Mouse (Mus musculus): ENCODE data around the gene Limd1.

Limd1 gene

DNA sequence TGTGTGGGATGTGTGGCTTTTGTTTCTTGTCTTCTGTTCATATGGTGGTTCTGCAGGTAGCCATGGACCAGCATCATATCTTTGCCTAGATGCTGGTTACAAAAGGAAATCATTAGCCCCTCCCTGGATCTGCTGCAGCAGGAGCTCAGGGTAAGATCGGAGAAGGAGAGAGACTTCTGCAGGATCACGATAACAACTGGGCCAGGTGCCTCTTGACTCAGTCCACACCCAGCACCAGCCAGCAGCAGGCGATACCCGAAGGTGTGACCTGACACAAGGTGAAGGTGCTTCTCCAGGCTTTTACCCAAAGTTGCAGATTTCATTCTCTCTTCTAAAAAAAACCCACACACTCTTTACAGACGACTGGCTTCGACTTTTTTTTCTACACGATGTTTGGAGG is 2.6 kb downstream of the Limd1 start:
- no peak for DNase-seq (ENCODE audit: low spot score)

DNA sequence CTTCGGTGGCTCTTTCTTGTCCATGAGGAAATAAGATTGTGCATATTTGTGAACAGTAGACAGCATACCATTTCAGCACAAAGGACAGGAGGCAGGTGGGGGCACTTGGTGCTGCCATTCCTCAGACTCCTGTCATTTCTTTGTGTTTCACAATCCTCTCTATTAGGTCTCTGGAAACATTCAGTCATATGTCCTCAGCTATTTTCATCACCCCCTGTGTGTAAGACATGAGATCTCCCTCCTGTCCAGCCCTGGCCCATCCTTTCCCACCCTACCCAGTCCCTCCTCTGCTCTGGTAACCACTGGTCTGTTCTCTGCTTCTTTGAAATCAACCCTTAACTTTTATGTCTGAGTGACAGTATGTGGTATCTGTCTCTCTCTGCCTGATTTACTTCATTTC is 5.1 kb downstream of the Limd1 start:
- DNase-seq (ENCODE audit: low spot score): no peak

DNA sequence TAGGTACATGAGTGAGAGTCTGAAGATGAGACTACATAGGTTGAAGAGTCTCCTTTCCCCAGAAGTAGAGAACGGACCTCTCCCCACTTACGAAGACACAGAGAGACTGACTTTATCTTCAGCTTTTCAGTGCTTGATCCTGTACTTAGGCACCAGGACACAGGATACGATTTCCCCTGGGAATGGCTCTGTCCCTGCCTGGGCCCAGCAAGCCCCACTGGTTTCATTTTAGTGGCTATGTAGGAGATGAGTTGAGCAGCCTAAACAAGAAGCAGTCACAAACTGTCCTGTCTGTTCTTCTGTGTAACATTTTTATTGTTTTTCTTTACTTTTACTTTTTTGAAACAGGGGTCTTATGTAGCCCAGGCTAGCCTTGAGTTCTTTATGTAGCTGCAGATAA is 6.3 kb downstream of the Limd1 start:
- DNase-seq (ENCODE audit: low spot score): no peak

DNA sequence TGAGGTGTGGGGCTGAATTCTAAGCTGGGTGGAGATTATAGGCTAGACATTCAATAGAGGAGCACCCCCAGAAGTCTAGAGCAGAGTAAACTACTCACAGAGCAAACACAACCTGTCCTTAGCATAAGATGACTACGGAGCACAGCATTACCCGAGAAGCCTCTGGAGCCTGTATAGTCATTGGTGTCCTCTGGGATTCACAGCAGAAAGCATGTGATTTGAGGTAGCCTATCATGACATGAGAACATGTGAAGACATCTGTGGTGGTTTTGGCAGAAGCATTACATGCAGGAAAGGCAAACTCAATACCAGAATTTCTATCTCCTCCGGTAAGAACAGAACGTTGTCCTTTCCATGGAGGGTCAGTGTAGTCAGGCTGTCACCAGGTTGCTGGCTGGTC is 7.1 kb downstream of the Limd1 start:
- no peak for DNase-seq (ENCODE audit: low spot score)

DNA sequence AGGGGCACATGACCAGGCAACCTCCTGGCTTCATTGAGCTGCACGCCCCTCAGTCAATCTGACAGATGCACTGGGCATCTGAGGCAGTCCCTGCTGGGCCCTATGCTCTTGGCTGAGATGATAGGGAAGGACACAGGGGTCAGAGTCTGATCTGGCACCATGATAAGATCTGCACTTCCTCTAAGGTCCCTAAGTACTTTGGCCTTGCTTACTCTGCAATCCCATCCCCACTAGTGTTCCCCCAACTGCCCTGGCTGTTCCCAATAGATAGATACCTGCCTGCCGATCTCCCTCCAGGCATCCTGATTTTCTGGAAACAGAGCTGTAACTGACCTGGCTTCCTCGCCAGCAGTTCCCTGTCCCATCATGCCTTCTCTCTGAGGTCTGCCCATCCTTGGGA is 8.1 kb downstream of the Limd1 start:
- DNase-seq (ENCODE audit: low spot score): no peak

DNA sequence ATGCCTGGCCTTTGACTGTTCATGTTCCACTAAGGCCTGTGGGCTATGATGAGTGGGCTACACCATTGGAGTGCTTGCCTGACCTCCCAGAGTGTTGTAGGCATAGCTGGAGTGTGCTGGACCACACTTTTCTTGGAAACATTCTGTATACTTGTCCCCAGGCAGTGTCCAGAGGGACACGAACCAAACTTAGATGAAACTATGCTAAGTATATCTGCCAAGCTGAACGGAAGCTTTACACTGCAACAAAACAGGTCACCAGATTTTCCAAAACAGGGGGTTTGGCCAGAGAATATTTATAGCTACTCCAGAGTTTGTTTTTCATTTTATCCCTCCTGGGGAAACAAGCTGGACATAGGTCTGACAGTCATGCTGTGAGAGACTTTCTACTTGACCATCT is 10.6 kb downstream of the Limd1 start:
- DNase-seq (ENCODE audit: low spot score): no peak

DNA sequence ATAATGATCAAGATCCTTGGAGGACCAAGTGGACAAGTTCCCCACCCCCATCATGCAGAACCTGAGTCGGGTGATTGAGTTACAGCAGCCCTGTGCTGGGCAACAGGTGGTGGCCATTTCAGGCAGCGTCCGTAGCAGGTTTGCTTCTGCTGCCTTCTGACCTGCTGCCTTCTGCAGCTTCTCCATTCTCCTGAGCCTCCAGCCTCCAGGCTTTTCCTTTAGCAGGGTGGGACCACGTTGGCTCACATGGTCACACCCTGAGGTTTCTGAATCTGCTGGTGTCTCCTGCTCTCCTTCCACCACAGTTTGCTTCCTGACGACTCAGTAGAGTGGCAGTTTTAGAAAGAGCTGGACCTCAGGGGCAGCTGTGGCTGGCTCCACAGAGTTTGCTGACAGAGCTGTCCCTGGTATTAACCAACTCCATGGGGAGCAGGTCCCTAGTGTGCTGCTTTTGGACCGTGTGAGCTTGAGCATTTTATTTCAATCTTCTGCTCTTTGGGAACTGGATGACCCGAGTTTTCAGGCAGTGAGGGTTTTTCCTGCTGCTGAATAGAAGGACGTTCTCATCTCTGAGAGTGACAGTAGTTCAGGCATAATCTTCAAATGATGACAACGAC is 11.3 kb downstream of the Limd1 start:
- DNase-seq (ENCODE audit: low spot score): no peak

DNA sequence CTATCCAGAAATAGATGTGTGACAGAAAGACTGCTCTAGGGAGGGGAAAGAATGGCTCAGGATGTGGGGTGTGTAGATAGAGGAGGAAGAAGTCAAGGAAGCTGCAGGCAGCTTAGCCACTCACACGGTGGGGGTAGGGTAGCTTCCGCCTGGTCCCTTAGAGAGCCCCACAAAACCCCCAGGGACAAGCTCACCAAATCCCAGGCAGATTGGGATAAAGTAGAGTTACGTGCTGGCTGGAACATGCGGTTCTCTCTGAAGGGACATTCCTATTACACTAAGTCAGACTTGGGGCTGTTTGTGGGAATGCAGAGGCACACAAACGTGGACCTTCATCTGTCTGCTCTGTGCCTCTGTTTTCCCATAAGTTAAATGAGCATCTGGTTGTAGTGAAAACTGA is 12.4 kb downstream of the Limd1 start:
- DNase-seq (ENCODE audit: low spot score): no peak

DNA sequence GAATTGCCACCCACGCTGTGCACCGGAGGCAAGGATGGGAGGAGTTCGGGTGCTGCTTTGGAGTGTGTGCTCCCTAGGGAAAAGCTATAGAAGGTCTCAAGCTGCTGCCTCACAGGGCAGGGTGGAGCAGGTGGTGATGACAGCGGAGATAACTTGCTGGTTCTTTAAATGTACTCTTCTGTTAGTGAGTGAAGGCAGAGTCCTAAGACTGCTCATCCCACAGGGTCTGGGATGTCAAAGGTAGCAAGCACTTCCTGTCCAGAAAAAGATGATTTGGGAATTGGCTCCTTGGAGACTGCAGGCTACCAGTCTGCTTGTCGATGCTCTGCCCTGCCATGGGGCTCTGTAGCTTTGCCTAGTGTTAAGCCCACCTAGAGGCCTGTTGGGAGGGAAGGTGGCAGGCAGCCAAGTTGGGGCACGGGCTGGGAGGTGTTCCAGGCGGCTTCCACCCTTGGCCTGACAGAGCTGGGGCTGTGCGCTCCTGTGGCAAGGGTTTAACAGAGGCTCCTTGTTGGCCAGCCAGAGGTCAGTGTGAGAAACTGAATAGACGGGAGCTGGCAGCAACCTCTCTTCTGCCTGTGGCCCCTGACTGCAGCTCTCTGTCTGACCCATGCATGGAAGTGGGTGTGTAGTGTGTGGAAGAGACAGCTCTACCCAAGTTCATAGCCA is 13.5 kb downstream of the Limd1 start:
- no peak for DNase-seq (ENCODE audit: low spot score)

DNA sequence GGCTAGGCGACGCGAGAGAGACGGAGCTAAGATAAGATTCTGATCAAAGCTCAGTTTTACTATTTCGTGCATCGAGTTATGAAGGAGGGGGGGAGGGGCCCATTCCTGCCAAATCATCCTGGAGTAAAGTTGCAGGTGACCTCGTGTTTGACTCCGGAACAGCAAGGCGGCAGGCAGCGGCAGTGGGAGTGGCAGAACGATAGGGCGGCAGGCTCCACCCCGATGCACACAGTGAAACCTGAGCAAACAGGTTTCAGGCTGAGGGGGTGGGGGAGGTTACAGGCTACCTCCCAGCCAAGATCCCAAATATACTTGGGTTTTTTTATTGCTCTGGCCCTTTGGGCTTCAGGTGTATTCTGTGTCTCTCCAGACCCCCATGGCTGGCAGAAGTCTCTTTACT is 18.2 kb downstream of the Limd1 start:
- peak; percentile 63 for DNase-seq (ENCODE audit: low spot score)

DNA sequence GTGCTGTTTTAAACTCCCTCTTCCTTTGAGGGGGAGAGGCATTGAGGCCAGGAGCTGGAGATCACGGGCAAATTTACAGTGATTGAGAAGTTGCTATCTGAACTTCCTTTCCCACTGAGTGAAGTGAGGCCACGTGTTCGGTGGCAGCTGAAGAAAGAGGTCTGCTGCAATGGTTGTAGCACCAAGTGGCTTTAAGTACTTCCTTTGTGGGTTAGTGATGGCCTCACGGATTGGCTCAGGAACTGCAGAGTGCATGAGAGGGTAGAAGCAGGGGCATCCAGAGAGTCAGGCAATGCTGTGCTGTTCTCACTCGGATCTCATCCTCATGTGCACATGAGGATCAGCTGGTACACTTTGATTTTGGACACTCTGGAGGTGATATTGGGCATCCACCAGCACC is 19.4 kb downstream of the Limd1 start:
- DNase-seq (ENCODE audit: low spot score): no peak

DNA sequence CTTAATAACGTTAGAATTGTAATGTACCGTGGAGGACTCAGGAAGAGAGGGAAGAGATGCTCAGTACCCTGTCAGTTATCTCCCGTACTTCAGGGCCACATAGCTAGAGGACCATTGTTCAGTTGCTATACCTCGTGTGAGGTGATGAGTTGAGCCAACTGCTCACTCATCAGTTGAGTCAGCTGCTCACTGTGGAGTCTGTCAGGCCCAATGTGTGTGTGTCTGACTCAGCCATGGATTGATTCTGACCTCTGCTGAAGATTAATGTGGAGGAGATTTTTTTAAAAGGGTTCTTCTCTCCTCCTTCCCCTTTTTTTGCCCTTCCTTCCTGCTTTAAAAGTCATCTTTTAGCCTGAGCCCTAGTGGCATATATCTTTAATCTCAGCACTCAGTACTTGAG is 22.0 kb downstream of the Limd1 start:
- no peak for DNase-seq (ENCODE audit: low spot score)

DNA sequence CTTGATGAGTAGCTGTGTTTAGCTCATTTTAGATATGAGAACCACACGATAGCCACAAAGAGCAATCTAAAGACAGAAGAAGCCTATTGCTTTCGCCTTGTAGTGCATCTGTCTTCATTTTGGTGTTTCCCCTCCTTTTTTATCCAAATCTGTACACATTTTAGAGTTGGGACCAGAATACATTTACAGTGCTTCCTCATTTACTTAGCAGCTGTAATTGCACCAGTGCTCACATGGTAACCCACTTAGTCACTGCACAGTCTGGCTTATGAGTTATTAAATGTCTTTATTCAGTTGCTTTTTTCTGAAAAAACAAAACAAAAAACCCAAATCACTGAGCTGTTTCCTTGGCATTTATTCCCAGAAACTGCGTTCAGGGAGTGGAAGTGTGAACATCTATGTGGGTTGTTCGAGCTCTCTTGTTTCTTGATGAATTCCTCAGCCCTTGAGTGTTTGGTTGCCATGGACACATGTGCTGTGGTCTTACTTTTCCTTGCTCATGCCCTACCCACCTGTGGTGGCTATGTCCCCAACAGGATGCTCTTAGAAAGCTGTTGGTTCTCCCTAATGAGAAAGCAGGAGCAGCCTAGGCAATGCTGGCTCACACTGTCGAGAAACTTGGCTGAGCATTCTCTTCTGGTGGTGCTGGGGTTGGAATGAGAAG is 24.8 kb downstream of the Limd1 start:
- DNase-seq (ENCODE audit: low spot score): no peak

DNA sequence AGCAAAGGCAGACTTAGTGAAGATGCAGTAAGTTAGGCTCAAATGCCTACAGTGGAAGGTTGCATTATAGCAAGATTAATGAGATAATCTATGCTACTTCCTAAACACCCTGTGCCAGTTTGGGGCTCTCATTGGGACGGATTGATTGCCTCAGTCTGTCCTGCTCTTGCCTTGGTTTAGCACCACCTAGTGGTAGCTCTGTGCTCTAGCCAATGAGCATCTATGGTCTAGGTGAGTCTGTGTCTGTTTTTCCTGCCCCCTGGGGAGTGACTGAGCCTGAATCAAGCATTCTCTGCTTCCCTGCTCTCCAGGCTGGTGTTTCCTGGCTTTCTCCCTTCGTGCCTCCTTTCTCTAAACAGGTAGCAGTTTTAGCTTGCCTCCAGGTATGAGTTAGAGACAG is 25.8 kb downstream of the Limd1 start:
- DNase-seq (ENCODE audit: low spot score): peak; percentile 87

DNA sequence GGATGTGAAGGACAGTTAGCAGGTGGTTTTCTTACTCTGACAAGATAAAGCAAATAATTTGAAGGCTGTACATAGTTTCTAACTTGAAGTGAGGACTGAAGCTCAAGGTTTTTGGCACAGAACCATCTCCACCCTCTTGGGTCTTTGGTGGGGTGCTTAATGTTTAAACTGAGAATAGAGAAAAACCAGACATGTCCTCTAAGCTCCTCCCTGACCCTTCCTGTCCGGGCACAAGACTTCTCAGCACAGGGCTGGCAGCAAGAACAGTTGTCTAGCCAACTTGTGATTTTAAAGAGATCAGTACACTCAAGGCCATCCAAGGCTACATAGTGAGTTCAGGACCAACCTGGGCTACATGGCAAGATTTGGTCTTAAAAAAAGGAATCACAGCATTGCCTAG is 27.1 kb downstream of the Limd1 start:
- DNase-seq (ENCODE audit: low spot score): no peak

DNA sequence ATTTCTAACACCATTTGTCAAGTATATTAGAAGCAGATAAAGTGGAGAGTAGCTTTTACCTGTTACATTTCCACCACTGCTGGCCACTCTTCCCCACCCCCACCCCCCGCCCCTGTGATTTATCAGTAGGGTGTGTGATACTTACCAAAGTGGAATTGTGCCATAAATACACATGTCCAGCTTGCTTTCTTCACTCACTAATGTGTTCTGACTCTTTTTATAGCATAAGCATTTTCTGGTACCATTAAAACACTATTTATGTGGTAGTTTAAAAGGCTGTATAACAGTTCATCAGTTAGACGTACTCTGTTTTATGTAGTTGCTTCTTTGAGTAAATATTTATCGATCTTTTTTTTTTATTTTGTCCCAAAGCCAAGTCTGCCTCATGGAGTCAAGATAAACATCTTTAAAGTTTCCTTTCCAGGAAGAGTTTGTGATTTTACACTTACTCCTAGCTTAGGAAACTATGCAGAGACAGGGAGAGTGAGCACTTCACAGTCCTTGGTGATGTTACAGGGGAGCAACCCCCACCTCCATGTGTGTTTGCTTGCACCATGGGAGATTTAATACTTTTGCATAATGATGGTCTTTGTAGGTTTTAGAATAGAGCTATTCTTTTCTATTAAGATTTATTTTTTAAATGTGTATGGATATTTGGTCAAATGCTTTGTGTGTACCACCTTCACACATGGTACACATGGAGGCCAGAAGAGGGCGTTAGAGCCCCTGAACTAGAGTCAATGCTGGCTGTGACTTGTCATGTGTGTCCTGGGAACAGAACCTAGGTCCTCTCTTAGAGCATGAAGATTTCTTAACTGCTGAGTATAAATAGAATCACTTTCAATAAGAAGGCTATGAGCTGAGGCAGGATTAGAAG is 28.0 kb downstream of the Limd1 start:
- DNase-seq (ENCODE audit: low spot score): no peak

DNA sequence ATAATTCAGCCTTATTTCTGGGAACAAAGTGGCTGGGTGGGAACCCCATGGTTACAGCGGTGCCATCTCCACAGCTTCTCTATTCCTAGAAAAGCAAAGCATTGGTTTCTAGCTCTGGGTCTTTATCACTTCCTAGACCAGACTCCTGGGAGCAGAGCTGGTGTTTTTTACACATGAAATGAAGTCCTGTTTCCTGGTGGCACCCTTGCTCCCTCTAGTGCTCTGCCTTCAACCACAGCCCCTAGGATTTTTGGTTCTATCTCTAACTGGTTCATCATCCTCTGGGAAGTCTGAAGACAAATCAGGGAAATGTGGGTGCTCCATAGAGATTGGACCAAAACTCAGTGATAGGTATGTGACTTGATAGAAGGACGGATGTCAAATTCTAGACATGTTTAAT is 28.9 kb downstream of the Limd1 start:
- no peak for DNase-seq (ENCODE audit: low spot score)

DNA sequence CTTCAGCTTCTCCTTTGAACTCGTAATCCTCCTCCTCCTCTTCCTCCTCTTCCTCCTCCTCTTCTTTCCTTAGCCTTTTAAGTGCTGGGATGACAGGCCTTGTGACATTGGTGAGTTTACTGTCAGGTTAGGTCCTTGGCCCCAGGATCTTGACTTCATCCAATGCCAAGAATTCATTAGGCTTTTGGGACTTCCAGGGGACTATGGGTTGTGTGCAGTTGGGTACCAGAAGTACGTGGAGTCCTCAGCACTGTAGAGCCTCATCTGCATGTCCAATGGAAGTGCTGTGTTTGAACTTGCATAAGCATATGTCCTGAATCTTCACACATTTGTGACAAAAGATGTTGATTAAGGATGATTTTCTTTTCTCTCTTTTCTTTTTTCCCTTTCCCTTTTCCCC is 30.5 kb downstream of the Limd1 start:
- no peak for DNase-seq (ENCODE audit: low spot score)

DNA sequence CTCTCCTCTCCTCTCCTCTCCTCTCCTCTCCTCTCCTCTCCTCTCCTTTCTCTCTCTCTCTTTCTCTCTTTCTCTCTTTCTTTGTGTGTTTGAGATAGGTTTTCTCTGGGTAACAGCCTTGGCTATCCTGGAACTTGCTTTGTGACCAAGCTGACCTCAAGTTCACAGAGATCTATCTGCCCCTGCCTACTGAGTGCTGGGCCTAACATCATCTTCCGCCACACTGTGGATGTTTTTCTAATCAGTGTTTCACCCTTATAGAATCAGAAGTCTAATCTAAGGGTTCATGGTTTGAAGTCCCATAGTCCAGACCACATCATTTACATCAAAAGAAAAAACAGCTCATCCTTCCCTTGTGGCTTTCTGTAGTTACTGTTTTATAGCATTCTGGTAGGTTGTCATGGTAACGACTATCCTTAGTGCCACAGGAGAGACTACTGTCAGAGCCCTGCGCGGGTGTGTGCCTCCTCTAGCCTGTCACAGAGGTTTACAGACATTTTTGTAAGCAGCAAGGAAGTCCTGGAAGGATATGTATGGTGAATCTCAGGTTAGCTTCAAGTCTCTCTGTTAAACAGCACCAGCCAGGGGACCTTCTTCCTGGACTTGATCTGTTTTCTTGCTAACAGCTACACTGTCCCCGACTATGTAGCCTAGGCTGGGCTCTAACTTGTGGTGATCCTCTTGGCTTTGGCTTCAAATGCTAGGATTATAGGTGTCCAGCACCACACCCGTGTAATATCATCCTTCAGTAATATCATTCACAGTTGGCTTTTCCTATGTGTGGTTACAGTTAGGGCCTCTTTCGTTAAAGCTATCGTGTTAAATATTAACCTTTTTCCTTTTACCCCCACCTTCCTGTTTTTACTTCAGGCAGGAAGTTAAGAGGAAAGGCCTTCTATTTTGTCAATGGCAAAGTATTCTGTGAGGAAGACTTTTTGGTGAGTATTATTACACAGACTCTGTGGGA is 31.4 kb downstream of the Limd1 start:
- no peak for DNase-seq (ENCODE audit: low spot score)

DNA sequence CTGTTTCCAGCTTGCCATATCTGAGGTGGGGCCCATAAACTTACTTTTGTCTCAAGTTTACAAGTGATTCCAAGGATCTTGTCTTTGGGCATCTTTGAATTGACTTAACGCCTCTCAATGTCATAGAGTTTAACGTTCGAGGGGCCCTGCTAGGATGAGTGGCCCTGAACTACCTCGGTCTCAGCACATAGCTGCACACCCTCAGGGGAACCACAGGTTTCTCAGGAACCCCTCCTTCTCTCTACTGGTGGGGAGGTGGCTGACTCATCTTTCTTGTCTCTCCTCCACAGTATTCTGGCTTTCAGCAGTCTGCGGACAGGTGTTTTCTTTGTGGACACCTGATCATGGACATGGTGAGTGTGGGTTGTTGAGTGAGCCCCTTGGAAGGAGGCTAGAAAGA is 32.4 kb downstream of the Limd1 start:
- no peak for DNase-seq (ENCODE audit: low spot score)

DNA sequence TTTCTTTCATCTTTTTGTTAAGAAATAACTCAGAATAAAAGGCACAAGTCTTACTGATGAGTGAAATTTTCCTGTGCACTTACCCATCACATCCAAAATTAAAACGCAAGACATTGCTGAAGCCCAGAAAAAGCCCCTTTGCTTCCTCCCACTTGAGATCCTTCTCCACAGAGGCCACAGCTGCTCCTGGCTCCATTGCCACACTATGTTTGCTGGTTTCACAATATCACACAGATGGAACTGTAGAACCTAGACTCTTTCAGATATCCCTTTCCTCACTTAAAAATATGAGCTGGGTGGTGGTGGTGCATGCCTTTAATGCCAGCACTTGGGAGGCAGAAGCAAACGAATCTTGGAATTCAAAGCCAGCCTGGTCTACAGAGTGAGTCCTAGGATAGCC is 34.0 kb downstream of the Limd1 start:
- no peak for DNase-seq (ENCODE audit: low spot score)

DNA sequence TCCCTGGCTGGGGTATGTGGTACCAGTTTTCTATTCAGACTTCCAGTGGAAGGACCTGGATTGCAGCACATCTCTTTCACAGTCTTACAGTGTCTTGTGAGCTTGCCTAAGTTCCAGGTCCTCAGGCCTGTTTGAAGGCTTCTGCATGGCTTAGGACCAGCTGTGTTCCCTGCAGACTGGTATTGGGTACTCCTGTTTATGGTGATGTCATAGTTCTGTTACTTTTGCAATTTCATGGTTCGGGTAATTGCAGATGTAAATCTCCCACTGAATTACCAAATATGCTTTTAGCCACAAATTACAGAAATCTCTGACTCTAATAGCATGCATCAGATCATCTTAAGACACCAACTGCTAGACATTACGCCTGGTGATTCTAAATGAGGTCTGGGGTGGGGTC is 36.6 kb downstream of the Limd1 start:
- no peak for DNase-seq (ENCODE audit: low spot score)

Measured in embryo, embryonic 10 days (tissue).